Mouse (Mus musculus): ENCODE results near the gene Agpat2.

The Agpat2 gene

GRCm38 (mm10) chr2:26603720-26604671 lies at the start of gene Agpat2:
Agpat2 (minus strand) TSS chr2:26604417.
- peak; percentile 61 to 65 for DNase-seq (ENCODE audit: low read depth in 2 of 2, low spot score in 2 of 2)

DNA sequence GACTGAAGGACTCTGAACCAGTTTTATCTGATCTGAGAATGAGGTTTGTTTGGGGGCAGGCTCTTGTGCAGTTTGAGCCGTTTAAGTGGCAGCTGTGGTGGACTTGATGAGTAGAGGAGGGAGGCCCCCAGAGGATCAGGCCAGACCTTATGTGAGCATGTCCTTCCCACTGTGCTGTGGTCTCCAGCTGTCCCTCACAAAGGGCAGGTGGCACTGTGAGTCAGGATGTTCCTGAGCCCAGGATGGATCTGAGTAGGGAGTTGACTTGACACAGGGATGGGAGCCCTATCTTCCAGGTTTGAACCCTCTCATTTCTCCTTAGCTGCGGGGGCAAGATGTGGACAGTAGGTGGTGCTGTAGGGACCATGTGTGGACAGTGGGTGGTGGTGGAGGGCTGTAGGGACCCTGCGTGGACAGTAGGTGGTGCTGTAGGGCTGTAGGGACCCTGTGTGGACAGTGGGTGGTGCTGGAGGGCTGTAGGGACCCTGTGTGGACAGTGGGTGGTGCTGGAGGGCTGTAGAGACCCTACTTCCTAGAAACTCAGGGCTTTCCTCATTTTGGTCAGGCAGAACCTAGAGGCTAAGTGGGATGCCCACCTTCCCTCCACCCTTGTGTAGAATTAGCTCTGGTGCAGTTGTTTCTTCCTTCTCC lies 42.6 kb upstream of the Agpat2 start:
- peak; percentile 78 to 80 for DNase-seq (ENCODE audit: low read depth in 2 of 2, low spot score in 2 of 2)

- DNase-seq (ENCODE audit: low read depth in 2 of 2, low spot score in 2 of 2) = peak in 1 of 2 experiments; percentile 60
Observed at GRCm38 (mm10) chr2:26643942-26644341, 39.7 kb upstream of the Agpat2 start.

DNA sequence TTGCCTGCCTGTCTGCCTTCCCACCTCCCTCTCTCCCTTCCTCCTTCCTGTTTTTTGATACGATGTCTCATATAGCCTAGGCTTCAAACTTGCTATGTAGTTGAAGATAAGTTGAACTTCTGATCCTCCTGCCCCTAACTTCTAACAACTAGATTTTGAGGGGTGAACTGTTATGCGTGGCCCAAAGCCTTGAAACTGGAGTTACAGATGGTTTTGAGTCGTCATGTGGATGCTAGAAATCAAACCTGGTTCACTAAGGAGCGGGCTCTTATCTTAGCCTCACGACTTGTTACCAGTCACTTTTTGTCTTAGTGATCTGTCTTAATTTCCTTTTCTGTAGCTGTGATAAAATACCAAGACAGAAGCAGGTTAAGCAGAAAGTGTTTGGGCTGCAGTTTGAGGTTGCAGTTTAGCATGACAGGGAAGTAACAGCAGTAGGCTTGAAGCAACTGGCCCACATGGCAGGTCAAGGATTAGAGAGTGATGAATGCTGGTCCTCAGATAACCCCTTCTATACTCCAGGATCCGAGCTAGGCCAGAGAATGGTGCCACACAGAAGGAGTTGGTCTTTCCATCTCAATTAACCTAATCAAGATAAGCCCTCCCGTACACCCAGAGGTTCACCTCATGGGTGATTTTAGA lies 36.9 kb upstream of the Agpat2 start:
- DNase-seq (ENCODE audit: low read depth in 2 of 2, low spot score in 2 of 2) = no peak

- DNase-seq (ENCODE audit: low read depth in 2 of 2, low spot score in 2 of 2) = peak; percentile 96
Observed at GRCm38 (mm10) chr2:26639838-26640830, 35.9 kb upstream of the Agpat2 start.

- peak; percentile 54 to 66 for DNase-seq (ENCODE audit: low read depth in 2 of 2, low spot score in 2 of 2)
Observed at GRCm38 (mm10) chr2:26639083-26639482, 34.9 kb upstream of the Agpat2 start.

- DNase-seq (ENCODE audit: low read depth in 2 of 2, low spot score in 2 of 2) = no peak
Observed at GRCm38 (mm10) chr2:26638572-26638971, 34.4 kb upstream of the Agpat2 start.

- DNase-seq (ENCODE audit: low read depth in 2 of 2, low spot score in 2 of 2) = no peak
Observed at GRCm38 (mm10) chr2:26638039-26638438, 33.8 kb upstream of the Agpat2 start.

GRCm38 (mm10) chr2:26637316-26637932 lies 33.2 kb upstream of the Agpat2 start:
- DNase-seq (ENCODE audit: low read depth in 2 of 2, low spot score in 2 of 2) = no peak

DNA sequence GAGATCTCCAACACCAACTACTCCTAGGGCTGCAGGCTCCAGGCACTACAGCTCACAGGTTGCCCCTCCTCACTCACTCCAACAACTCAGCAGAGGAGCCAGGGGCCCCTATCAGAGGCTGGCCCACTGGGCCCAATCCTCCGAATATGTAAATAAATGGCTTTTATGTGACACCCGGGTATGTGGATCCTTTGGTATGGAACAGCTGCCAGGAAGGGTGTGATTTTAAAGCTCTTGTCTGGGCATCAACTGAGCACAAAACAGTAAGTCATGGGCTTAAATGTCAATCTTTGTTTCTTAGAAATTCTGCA lies 32.1 kb upstream of the Agpat2 start:
- no peak for DNase-seq (ENCODE audit: low read depth in 2 of 2, low spot score in 2 of 2)

- no peak for DNase-seq (ENCODE audit: low read depth in 2 of 2, low spot score in 2 of 2)
Observed at GRCm38 (mm10) chr2:26635489-26636324, 31.5 kb upstream of the Agpat2 start.

- no peak for DNase-seq (ENCODE audit: low read depth in 2 of 2, low spot score in 2 of 2)
Observed at GRCm38 (mm10) chr2:26634629-26635488, 30.6 kb upstream of the Agpat2 start.

- no peak for DNase-seq (ENCODE audit: low read depth in 2 of 2, low spot score in 2 of 2)
Observed at GRCm38 (mm10) chr2:26633953-26634530, 29.8 kb upstream of the Agpat2 start.

- no peak for DNase-seq (ENCODE audit: low read depth in 2 of 2, low spot score in 2 of 2)
Observed at GRCm38 (mm10) chr2:26632541-26633395, 28.6 kb upstream of the Agpat2 start.

DNA sequence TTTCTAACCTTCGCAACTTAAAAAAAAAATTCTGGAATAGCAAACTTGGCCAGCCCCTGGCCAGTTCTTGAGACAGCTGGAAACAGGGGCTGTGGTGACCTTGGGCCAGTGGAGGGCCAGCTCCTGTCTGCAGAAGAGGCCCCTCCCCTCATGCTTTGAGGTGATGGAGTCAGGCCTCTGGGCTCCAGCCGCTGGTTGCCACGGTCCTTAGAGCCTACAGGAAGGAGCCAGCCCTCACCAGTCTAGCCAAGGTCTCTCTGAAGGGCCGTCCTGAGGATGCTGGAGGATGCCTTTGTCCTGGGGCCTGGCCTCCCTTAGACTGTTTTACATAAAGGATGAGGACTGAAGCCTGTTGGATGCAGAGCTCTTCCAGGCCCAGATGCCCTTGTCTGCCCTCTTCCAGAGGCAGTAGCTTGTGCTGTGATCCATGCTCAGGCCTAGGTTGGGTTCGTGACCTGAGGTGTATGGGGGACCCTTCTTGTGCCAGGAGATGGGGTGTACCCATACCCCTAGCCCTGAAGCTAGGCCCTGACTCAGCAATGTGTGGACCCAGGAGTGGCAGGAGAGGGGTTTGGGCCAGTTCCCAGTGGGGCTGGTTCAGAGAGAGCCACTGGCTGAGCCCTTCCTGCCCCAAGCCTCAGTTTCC lies 24.7 kb upstream of the Agpat2 start:
- DNase-seq (ENCODE audit: low read depth in 2 of 2, low spot score in 2 of 2) = no peak

- DNase-seq (ENCODE audit: low read depth in 2 of 2, low spot score in 2 of 2) = peak in 1 of 2 experiments; percentile 30
Observed at GRCm38 (mm10) chr2:26627921-26628739, 23.9 kb upstream of the Agpat2 start, which contains the start of gene Fam69b. Fam69b (plus strand) TSS chr2:26628457.

All from CD8-positive naive resting alpha-beta T cell, adult 2 months (primary cell).